Mouse (Mus musculus) layer of hippocampus, adult 18-20 months (tissue): ENCODE measurements at regions not wholly inside any gene's neighbourhood (a gene's known extent, or its start where the extent isn't known, plus 50 kb on each side); places are given as distances from the start of the nearest gene placed in this dataset.

ENCODE experiments used
- DNase-seq, 2 experiments: peaks; one replicate each; pipeline ENCODE4 v3.0.0; 2022; ENCODE audit warnings: low spot score in 2 of 2

- DNase-seq, result no peak
Observed at GRCm38 (mm10) chr16:86388128-86388527, 486.5 kb upstream of the Adamts5 start.

GRCm38 (mm10) chr16:86377991-86378390 is 476.4 kb upstream of the Adamts5 start:
- no peak for DNase-seq

GRCm38 (mm10) chr16:86371652-86372051 is 470.0 kb upstream of the Adamts5 start:
- DNase-seq, result no peak

DNA sequence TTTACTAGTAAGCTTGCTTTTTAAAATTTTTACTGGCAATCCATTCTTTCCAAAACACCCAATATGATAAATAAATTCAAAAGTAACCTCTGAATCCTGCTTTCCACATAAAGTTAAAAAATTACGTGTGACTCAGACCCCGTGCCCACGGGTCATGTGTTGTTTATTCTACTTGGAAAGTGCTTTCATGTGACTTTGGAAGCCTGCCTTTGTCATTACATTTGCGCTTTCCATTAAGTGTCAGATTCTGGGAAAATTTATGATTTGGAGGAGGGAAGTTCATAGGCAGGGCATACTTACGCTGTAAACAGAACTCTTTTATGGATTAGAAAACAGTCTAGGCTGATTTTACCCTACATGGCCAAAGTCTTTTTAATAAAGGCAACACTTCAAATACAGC is 466.8 kb upstream of the Adamts5 start:
- no peak for DNase-seq

DNA sequence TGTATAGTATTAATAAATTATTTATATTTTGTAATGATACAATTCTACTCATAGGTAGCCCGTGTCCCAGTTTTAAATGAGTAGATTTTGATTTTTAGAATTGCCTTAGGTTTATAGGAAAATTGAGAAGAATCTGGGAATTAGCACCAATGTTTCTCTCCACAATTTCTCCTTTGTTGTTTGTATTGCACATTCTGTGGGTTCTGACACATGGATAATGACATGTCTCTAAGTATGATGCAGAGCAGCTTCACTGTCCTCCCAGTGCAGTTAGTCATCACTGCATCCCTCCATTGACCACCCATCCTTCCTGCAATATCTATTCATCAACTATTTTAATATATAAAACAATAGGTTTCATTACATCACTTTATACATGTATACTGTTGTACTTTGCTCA is 464.6 kb upstream of the Adamts5 start:
- no peak for DNase-seq

DNA sequence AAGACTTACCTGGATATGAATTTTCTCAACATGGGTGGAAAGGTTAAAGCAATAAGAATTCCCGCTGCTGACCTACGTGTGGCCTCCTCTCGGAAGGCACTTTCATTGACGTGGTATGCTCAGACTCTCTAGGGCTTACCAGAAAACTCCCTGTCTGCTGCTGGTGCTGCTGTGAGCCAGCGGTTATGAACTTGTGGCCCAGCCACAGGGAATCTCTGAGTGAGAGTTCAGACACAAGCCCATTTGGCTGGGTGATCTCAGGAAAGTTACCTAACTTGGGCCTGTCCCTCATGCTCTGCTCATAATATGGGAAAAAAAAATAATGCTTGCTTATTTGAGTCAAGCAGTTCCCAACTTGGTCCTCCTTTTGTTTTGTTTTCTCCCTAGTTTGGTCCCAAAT is 459.5 kb upstream of the Adamts5 start:
- DNase-seq, result no peak

GRCm38 (mm10) chr16:86355036-86355435 is 453.4 kb upstream of the Adamts5 start:
- DNase-seq, result no peak

DNA sequence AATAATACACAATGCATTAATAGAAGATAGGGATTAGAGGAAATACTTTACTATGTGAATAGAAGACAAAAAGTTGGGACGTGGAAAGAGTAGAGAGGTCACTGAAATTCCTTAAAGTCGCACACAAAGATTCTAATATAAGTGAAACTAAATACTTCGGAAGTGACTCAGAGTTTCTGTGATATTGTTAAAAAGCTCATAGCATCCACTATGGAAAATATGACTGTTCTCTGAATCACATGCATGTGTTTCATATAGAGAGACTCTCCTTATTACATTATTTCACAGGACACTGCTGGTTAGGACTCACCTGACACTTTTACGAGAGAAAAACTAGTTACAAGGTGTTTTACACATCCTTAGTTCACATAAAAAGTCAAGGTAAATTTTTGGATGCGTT is 446.1 kb upstream of the Adamts5 start:
- no peak for DNase-seq

DNA sequence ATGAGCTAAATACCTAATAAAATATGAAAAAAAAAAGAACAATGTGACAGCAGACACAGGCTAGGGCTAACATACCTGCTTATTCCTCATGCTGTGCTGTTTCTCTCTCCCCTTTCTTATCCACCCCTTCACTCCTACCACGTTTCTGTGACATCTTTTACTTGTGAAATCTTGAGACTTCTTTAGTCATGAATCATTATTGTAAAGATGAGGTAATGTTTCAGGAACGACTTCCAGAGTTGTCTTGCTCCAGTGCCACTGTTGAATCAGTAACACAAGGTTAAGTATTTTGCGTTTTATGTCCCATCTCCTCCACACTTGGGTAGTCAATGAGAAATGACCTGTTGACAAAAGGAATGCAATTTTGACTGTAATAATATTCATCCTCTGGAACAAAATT is 445.3 kb upstream of the Adamts5 start:
- no peak for DNase-seq

DNA sequence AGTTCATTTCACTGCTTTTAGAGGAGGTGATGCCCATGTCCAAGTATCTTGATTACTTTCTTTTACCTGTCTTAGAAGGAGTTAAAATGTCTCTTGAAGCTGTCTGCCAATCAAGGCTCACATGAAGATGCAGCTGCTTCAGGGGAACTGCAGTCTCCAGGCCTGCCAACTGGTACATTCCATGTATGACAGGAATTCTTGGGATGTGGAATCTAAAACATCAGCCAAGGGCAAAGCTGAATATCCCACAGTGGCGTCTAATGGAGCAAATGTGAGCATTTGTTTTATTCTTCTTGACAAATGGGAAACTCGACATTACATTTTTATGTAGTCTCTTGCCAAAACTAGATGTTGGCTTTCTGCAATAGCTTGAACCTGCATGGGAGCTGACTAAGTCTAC is 438.7 kb upstream of the Adamts5 start:
- DNase-seq, result no peak

- DNase-seq, result no peak
Observed at GRCm38 (mm10) chr16:86325406-86325805, 423.8 kb upstream of the Adamts5 start.

DNA sequence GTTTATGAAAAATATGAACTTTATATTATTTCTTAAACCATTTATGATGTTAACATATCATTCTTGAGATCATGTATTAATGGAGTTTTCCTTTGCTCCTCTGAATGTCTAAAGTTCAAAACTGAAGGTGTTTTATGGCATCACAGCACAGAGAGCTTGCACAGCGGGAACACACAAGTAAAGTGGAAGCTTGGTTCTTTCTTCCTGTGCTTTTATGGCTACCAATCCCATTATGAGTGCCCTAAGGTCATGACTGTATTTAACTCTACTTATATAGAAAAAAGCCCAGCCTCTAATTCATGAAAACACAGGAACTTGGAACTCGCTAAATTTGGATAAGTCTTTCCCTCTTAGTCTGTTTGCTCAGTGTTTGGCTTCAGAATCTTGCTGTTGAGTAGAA is 417.3 kb upstream of the Adamts5 start:
- DNase-seq, result no peak

GRCm38 (mm10) chr16:86309696-86310095 is 408.1 kb upstream of the Adamts5 start:
- peak in 1 of 2 experiments; percentile 2 for DNase-seq

- DNase-seq, result no peak
Observed at GRCm38 (mm10) chr16:86303869-86304268, 402.2 kb upstream of the Adamts5 start.

DNA sequence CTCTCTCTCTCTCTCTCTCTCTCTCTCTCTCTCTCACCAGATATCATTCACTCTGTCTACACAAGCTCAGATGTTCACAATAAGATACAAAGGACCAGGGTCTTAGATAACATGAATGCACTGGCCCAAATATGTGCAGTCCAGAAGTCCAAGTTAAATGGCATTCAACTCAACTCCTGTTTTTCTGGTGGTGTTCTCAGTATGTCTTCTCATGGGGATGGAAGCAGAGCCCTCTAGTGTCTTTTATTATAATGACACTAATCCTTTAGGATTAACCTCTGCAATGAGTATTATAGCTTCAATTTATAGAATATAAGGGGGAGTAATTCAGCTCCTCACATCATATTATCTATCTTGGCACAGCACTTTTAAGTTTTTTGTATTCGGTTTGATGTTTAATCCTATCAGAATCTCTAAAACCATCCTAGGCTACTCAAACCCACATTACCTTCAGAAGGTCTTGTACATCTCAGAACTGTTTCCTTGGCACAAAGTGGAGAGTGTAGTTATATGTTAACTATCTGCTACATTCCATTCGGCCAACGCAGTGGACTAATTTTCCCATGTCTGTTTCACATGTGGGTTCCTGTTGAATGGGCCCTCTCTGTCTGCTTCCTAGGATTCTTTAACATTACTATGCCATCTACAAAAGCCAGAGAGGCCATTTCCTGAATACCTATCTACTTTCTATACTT is 401.0 kb upstream of the Adamts5 start:
- peak in 1 of 2 experiments; percentile 2 for DNase-seq

DNA sequence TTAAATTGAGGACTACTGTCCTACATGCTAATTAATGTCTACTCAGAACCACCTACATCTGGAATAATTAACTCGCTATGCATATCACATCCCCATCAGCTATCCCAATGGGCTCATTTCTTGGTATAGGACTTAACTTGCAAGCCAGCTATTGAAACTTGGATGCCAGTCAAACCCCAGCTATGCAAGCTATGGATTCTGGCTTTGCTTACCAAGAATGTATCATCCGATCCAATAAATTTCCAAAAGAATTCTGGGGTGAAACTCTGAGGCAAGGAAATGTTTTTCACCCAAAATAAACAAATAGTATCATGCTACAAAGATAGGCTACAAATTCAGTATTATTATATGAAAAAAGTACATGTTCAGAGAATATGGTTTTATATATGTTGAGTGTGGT is 392.8 kb upstream of the Adamts5 start:
- no peak for DNase-seq

DNA sequence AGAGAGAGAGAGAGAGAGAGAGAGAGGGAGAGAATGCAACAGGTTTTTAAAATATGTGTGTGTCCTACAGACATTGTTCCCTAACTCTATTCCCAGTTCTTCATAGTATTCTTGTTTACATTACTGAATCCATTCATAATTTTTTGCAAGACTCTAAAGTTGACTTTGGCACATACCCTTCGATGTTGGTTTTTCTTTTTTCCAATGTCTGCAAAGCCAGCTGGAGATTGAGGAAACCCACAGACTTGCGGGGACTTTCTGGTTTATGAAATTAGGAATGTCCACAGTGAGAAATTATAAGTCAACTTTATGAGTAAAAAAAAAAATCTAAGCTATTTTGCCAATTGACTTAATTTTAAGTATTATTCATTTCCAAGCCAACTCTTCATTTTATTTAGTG is 379.7 kb upstream of the Adamts5 start:
- no peak for DNase-seq

DNA sequence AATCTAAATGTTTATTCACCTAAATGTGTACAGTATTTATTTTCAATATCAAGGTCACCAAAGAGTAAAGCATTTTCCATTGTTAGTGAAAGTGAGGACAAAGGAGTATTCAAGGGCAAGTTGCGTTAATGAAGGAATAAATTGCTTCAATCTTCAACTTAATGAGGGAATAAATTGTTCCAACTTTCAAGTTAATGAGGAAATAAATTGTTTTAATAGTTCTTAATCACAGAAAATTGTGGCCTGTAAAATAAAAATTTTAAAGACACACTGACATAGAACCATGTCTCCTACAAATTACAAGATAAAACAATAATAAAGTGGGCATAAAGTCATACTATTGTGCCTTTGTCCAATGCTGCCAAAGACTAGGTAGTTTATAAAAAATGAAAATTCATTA is 375.4 kb upstream of the Adamts5 start:
- DNase-seq, result no peak

DNA sequence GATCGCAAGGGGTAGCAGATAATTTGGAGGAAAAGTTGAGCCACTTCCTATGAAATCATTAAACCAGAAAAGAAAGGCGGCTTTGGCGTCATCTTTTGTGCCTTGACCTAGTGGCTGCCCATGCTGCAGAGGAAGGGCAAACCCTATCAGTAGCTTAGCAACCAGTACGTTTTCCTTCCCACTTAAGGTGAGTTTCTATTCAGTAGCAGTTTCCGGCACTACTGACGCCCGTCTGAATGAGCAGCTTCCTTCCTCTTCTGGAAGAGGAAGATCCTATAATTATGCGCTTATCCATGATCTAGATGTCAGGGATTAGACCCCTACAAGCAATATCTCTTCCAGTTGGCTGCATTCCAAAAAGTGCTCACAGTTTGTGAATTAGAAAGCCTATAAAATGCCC is 360.0 kb upstream of the Adamts5 start:
- DNase-seq, result no peak

DNA sequence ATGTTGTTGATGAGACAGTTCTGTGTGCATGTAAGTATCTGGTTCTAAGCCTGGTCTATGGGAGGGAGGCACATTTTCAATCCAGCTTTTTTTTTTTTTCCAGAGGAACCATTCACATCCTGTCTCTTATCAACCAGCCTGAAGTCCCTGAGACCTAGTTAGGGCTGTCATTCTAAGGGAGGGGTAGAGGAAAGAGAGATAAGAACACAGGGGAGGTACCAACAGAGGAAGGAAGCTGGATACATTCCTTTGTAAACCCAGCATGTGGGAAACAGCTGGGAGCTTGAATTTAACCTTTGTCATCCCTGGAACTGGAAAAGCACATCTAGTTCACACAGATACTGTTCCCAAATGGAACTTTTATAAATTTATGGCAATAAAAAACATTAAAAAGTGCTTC is 351.0 kb upstream of the Adamts5 start:
- no peak for DNase-seq

DNA sequence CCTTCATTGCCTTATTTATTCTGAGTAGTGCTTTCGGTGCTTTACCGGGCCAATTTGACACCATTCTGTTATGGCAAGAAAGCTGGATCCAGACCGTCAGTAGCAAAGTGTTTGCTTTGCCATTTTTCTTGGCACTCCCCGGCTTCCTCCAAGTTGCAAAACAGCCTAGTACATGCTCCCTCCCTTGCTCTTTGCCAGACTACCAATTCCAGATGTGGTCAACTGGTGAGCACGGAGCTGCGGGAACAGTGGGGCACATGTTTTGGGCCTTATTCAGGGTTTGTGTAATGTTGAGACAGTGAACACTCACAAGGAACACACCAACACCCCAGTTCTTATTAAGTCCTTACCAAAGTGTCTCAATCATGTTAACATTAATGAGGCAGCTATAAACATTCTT is 348.4 kb upstream of the Adamts5 start:
- DNase-seq, result no peak

- no peak for DNase-seq
Observed at GRCm38 (mm10) chr16:86244191-86244590, 342.6 kb upstream of the Adamts5 start.

- no peak for DNase-seq
Observed at GRCm38 (mm10) chr16:86242766-86243510, 341.3 kb upstream of the Adamts5 start.
